Mouse (Mus musculus): Measurements from ENCODE around the gene Adcy7.

Adcy7 gene

GRCm38 (mm10) chr8:88330816-88331215 lies 58.6 kb downstream of the Adcy7 start:
- in situ Hi-C loops (cut with MboI), result no loop called here

GRCm38 (mm10) chr8:88334384-88334783 lies 62.2 kb downstream of the Adcy7 start:
- in situ Hi-C loops (cut with MboI), result no loop called here

GRCm38 (mm10) chr8:88334975-88335374 lies 62.8 kb downstream of the Adcy7 start:
- in situ Hi-C loops (cut with MboI), result no loop called here

GRCm38 (mm10) chr8:88339221-88339620 lies 67.0 kb downstream of the Adcy7 start:
- in situ Hi-C loops (cut with MboI), result no loop called here

GRCm38 (mm10) chr8:88339887-88340695 lies 67.9 kb downstream of the Adcy7 start:
- in situ Hi-C loops (cut with MboI), result no loop called here

- in situ Hi-C loops (cut with MboI), result no loop called here
These were observed 69.8 kb downstream of the Adcy7 start for GRCm38 (mm10) chr8:88342026-88342425.

- in situ Hi-C loops (cut with MboI), result no loop called here
These were observed 76.8 kb downstream of the Adcy7 start for GRCm38 (mm10) chr8:88349046-88349445.

- in situ Hi-C loops (cut with MboI), result no loop called here
These were observed 85.2 kb downstream of the Adcy7 start for GRCm38 (mm10) chr8:88357226-88357933.

GRCm38 (mm10) chr8:88357946-88358345 lies 85.7 kb downstream of the Adcy7 start:
- in situ Hi-C loops (cut with MboI), result no loop called here

- in situ Hi-C loops (cut with MboI), result no loop called here
These were observed 87.8 kb downstream of the Adcy7 start for GRCm38 (mm10) chr8:88359959-88360358.

- in situ Hi-C loops (cut with MboI), result no loop called here
These were observed 89.0 kb downstream of the Adcy7 start for GRCm38 (mm10) chr8:88361044-88361707.

- in situ Hi-C loops (cut with MboI), result no loop called here
These were observed 89.7 kb downstream of the Adcy7 start, which contains the start of gene Brd7 for GRCm38 (mm10) chr8:88361708-88362428. Gene Brd7, minus strand, starts transcription at chr8:88362194.

GRCm38 (mm10) chr8:88362446-88363150 lies 90.4 kb downstream of the Adcy7 start:
- in situ Hi-C loops (cut with MboI), result no loop called here

- in situ Hi-C loops (cut with MboI), result no loop called here
These were observed 97.0 kb downstream of the Adcy7 start for GRCm38 (mm10) chr8:88369221-88369620.

- in situ Hi-C loops (cut with MboI), result no loop called here
These were observed 97.6 kb downstream of the Adcy7 start for GRCm38 (mm10) chr8:88369805-88370204.

GRCm38 (mm10) chr8:88371522-88371921 lies 99.3 kb downstream of the Adcy7 start:
- in situ Hi-C loops (cut with MboI), result no loop called here

- in situ Hi-C loops (cut with MboI), result no loop called here
These were observed 104.8 kb downstream of the Adcy7 start for GRCm38 (mm10) chr8:88376836-88377582.
